Mouse (Mus musculus) MEL (cell line): ENCODE results near the gene Zzz3. TPM values are rescaled to one million over a fixed set of nuclear protein-coding genes. Genes with fewer than 3 reads are reported as not detected.

ENCODE experiments used
- DNase-seq: peaks from one replicate; pipeline ENCODE4 v3.0.0; 2011; ENCODE audit warnings: low read depth, low spot score
- H3K27ac ChIP-seq: 2 replicates; pipeline ENCODE4 v1.5.1; 2012; ENCODE audit warnings: low read depth, mild to moderate bottlenecking, control low read depth, low read length, moderate library complexity; ENCODE audit not compliant: control insufficient read depth
- H3K27me3 ChIP-seq, 2 experiments: fragments of 150-350 bp in 1 of 2; sonication (generic) in 1 of 2; 2 replicates each; pipeline ENCODE4 v1.6.1; 2012; ENCODE audit warnings: low read length in 2 of 2, mild to moderate bottlenecking in 2 of 2, improper control_type of control experiment in 1 of 2, moderate library complexity in 1 of 2; ENCODE audit not compliant: insufficient read depth in 2 of 2, control insufficient read depth in 1 of 2
- H3K36me3 ChIP-seq, 2 experiments: 2 replicates each; pipeline ENCODE4 v1.6.1; 2012 to 2014; ENCODE audit warnings: low read length in 2 of 2, improper control_type of control experiment in 1 of 2, inconsistent platforms in 1 of 2, mild to moderate bottlenecking in 1 of 2; ENCODE audit not compliant: insufficient read depth in 2 of 2, control insufficient read depth in 1 of 2
- H3K4me1 ChIP-seq, 2 experiments: fragments of 150-350 bp in 1 of 2; sonication (generic) in 1 of 2; 2 replicates each; pipeline ENCODE4 v1.6.1; 2012; ENCODE audit warnings: low read length in 2 of 2, improper control_type of control experiment in 1 of 2, mild to moderate bottlenecking in 1 of 2; ENCODE audit not compliant: insufficient read depth in 2 of 2, control insufficient read depth in 1 of 2
- H3K4me3 ChIP-seq, 2 experiments: fragments of 150-350 bp in 1 of 2; sonication (generic) in 1 of 2; 2 replicates each; pipeline ENCODE4 v1.5.1; 2012; ENCODE audit warnings: low read depth in 2 of 2, low read length in 2 of 2, mild to moderate bottlenecking in 2 of 2, moderate library complexity in 2 of 2, control low read depth in 1 of 2, improper control_type of control experiment in 1 of 2; ENCODE audit not compliant: control insufficient read depth in 1 of 2, insufficient read depth in 1 of 2
- H3K79me2 ChIP-seq: 2 replicates; pipeline ENCODE4 v1.6.1; 2012; ENCODE audit warnings: mild to moderate bottlenecking, low read length, moderate library complexity; ENCODE audit not compliant: control insufficient read depth, poor library complexity, insufficient read depth
- H3K9ac ChIP-seq: 2 replicates; pipeline ENCODE4 v1.6.1; 2012; ENCODE audit warnings: low read depth, mild to moderate bottlenecking, control low read depth, low read length, moderate library complexity; ENCODE audit not compliant: control insufficient read depth, poor library complexity, severe bottlenecking
- H3K9me3 ChIP-seq: fragments of 150-350 bp; sonication (generic); replicated peaks from 2 replicates; pipeline ENCODE4 v1.6.1; 2012; ENCODE audit warnings: mild to moderate bottlenecking, low read length, improper control_type of control experiment, moderate library complexity; ENCODE audit not compliant: insufficient read depth
- CHD2 ChIP-seq: IDR thresholded peaks from 2 replicates; pipeline ENCODE4 v1.6.1; 2011; ENCODE audit warnings: low read length, improper control_type of control experiment
- CTCF ChIP-seq, 3 experiments: IDR thresholded peaks in 2 of 3; conservative IDR thresholded peaks in 1 of 3; 2 replicates each; pipeline ENCODE4 v1.5.1; 2011 to 2012; ENCODE audit warnings: low read length in 3 of 3, low read depth in 2 of 3, mild to moderate bottlenecking in 2 of 3, improper control_type of control experiment in 1 of 3, inconsistent platforms in 1 of 3, mixed read lengths in 1 of 3, moderate library complexity in 1 of 3; ENCODE audit not compliant: control insufficient read depth in 1 of 3, insufficient read depth in 1 of 3, poor library complexity in 1 of 3, severe bottlenecking in 1 of 3
- E2F4 ChIP-seq: IDR thresholded peaks from 2 replicates; pipeline ENCODE4 v1.6.1; 2011; ENCODE audit warnings: low read depth, low read length, improper control_type of control experiment, borderline replicate concordance
- ELF1 ChIP-seq: IDR thresholded peaks from 2 replicates; pipeline ENCODE4 v1.6.1; 2014; ENCODE audit warnings: low read depth, mild to moderate bottlenecking, inconsistent platforms, low read length, improper control_type of control experiment, moderate library complexity
- EP300 ChIP-seq, 2 experiments: IDR thresholded peaks; 2 replicates each; pipeline ENCODE4 v1.6.1; 2011; ENCODE audit warnings: improper control_type of control experiment in 2 of 2, low read length in 2 of 2, low read depth in 1 of 2, mild to moderate bottlenecking in 1 of 2
- ETS1 ChIP-seq: IDR thresholded peaks from 2 replicates; pipeline ENCODE4 v1.6.1; 2012; ENCODE audit warnings: low read depth, mild to moderate bottlenecking, inconsistent platforms, low read length, improper control_type of control experiment, moderate library complexity
- GABPA ChIP-seq: IDR thresholded peaks from 2 replicates; pipeline ENCODE4 v1.6.1; 2012; ENCODE audit warnings: low read depth, mild to moderate bottlenecking, inconsistent platforms, low read length, improper control_type of control experiment, moderate library complexity
- GATA1 ChIP-seq: IDR thresholded peaks from 2 replicates; pipeline ENCODE4 v1.6.1; 2011; ENCODE audit warnings: low read depth, low read length, improper control_type of control experiment
- HCFC1 ChIP-seq: IDR thresholded peaks from 2 replicates; pipeline ENCODE4 v1.6.1; 2012; ENCODE audit warnings: low read depth, mild to moderate bottlenecking, inconsistent platforms, low read length, improper control_type of control experiment, moderate library complexity
- MAX ChIP-seq: IDR thresholded peaks from 2 replicates; pipeline ENCODE4 v1.6.1; 2011; ENCODE audit warnings: low read length, improper control_type of control experiment
- MXI1 ChIP-seq: IDR thresholded peaks from 2 replicates; pipeline ENCODE4 v1.6.1; 2011; ENCODE audit warnings: mild to moderate bottlenecking, low read depth, low read length, improper control_type of control experiment
- MYC ChIP-seq: IDR thresholded peaks from 2 replicates; pipeline ENCODE4 v1.6.1; 2011; ENCODE audit warnings: low read depth, mild to moderate bottlenecking, low read length, improper control_type of control experiment, moderate library complexity
- NELFE ChIP-seq: IDR thresholded peaks from 2 replicates; pipeline ENCODE4 v1.6.1; 2011; ENCODE audit warnings: low read depth, low read length, improper control_type of control experiment
- NRF1 ChIP-seq: IDR thresholded peaks from 2 replicates; pipeline ENCODE4 v1.6.1; 2014; ENCODE audit warnings: low read depth, mild to moderate bottlenecking, inconsistent platforms, low read length, improper control_type of control experiment, moderate library complexity; ENCODE audit not compliant: poor library complexity, insufficient read depth, severe bottlenecking
- POLR2AphosphoS2 ChIP-seq: IDR thresholded peaks from 2 replicates; pipeline ENCODE4 v1.6.1; 2011; ENCODE audit warnings: low read length, improper control_type of control experiment
- POLR2AphosphoS5 ChIP-seq: IDR thresholded peaks from 2 replicates; pipeline ENCODE4 v1.6.1; 2012; ENCODE audit warnings: low read depth, borderline replicate concordance, mild to moderate bottlenecking, inconsistent platforms, low read length, moderate library complexity, mixed read lengths
- RCOR1 ChIP-seq: IDR thresholded peaks from 2 replicates; pipeline ENCODE4 v1.6.1; 2012; ENCODE audit warnings: low read depth, mild to moderate bottlenecking, inconsistent platforms, low read length, improper control_type of control experiment
- TBP ChIP-seq: IDR thresholded peaks from 2 replicates; pipeline ENCODE4 v1.8.0; 2011; ENCODE audit warnings: low read depth, low read length, improper control_type of control experiment
- TCF12 ChIP-seq: IDR thresholded peaks from 2 replicates; pipeline ENCODE4 v1.6.1; 2014; ENCODE audit warnings: low read depth, mild to moderate bottlenecking, inconsistent platforms, low read length, improper control_type of control experiment, moderate library complexity
- USF1 ChIP-seq: IDR thresholded peaks from 2 replicates; pipeline ENCODE4 v1.6.1; 2014; ENCODE audit warnings: low read depth, mild to moderate bottlenecking, inconsistent platforms, low read length, improper control_type of control experiment, moderate library complexity
- USF2 ChIP-seq, 2 experiments: IDR thresholded peaks; 2 replicates each; pipeline ENCODE4 v1.6.1; 2011 to 2012; ENCODE audit warnings: improper control_type of control experiment in 2 of 2, low read length in 2 of 2, borderline replicate concordance in 1 of 2, inconsistent platforms in 1 of 2, low read depth in 1 of 2, mild to moderate bottlenecking in 1 of 2; ENCODE audit not compliant: insufficient read depth in 1 of 2
- ZC3H11A ChIP-seq: IDR thresholded peaks from 2 replicates; pipeline ENCODE4 v1.6.1; 2012; ENCODE audit warnings: low read depth, mild to moderate bottlenecking, inconsistent platforms, low read length, improper control_type of control experiment
- ZKSCAN1 ChIP-seq: IDR thresholded peaks from 2 replicates; pipeline ENCODE4 v1.6.1; 2012; ENCODE audit warnings: low read depth, mild to moderate bottlenecking, inconsistent platforms, low read length, improper control_type of control experiment, moderate library complexity
- ZMIZ1 ChIP-seq: IDR thresholded peaks from 2 replicates; pipeline ENCODE4 v1.6.1; 2012; ENCODE audit warnings: low read depth, mild to moderate bottlenecking, inconsistent platforms, low read length, improper control_type of control experiment, moderate library complexity
- polyA plus RNA-seq, 2 experiments: library from polyadenylated mRNA; stranded (reverse) in 1 of 2; unstranded in 1 of 2; fragments of >175 nt in 1 of 2; fragments of >200 nt in 1 of 2; gene quantifications; 2 replicates each; pipeline versions ENCODE4 v1.2.1 to v1.2.4; 2012; ENCODE audit warnings: low replicate concordance in 2 of 2, low read depth in 1 of 2; ENCODE audit not compliant: insufficient read length in 2 of 2, insufficient read depth in 1 of 2, missing spikeins in 1 of 2
- total RNA-seq: library from RNA; depleted of rRNA; stranded (reverse); fragments of 300-350 nt; gene quantifications from 2 replicates; pipeline ENCODE4 v1.2.3, GENCODE M21; 2012

Zzz3 gene
- total and polyA plus RNA-seq, 3 experiments: 46.1 to 507 (median 53.7) TPM

DNA sequence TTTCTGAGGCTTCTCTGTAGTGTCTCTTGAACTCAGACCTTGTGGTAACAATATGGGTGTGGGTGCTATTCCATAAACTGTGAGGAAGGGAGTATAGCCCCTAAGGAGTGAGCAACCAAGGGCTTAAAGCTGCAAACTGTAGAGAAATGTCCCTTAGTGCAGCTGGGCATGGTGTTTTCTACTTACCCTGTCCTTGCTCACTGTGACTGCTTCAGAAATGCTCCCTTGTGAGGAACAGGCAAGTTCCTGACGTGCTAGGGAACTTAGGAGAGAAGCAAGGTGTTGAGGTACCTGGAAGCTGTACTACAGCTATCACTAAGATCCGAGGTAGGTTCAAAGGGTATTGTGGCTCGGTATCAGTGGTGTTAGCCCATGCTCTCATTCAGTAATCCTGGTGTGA, 44.8 kb upstream of the Zzz3 start:
- Histone ChIP-seq H3K9ac (no peak overlapping the region), H3K4me1 (peaks cover 6 to 9% of the 10 kb centered on the region in 2 experiments), H3K4me3 (no peak overlapping the region), H3K79me2 (peaks cover 61% of the 10 kb centered on the region), H3K27ac (no peak overlapping the region), H3K27me3 (no peaks in the 10 kb centered on the region), H3K9me3 (no peaks in the 10 kb centered on the region), H3K36me3 (peaks cover 2 to 9% of the 10 kb centered on the region in 2 experiments; a peak in 3 of 4 replicates)
- TF ChIP-seq CTCF (IDR thresholded peaks at IDR 0.05 in 2 of 3, conservative IDR thresholded peaks at IDR 0.05 in 1 of 3; ENCODE audit: control insufficient read depth in 1 of 3, insufficient read depth in 1 of 3, low read depth in 2 of 3, low read length in 3 of 3, poor library complexity in 1 of 3, severe bottlenecking in 1 of 3) (no peak), ELF1 (no peak), CHD2 (no peak), USF1 (no peak), MAX (no peak), POLR2AphosphoS2 (no peak), ZKSCAN1 (no peak), GATA1 (no peak), TCF12 (no peak), ZC3H11A (no peak), HCFC1 (no peak), ZMIZ1 (no peak), GABPA (no peak), EP300 (IDR thresholded peaks at IDR 0.05; ENCODE audit: low read depth in 1 of 2, low read length in 2 of 2) (no peak), TBP (no peak), MXI1 (no peak), POLR2AphosphoS5 (no peak), ETS1 (no peak)
- no peak for DNase-seq

- Histone ChIP-seq H3K27ac (no peak overlapping the region), H3K4me3 (no peak overlapping the region), H3K4me1 (peaks cover 7 to 9% of the 10 kb centered on the region in 2 experiments), H3K9me3 (no peaks in the 10 kb centered on the region), H3K27me3 (no peaks in the 10 kb centered on the region), H3K36me3 (peaks cover 2 to 9% of the 10 kb centered on the region in 2 experiments; a peak in 3 of 4 replicates), H3K9ac (no peak overlapping the region), H3K79me2 (peaks cover 63% of the 10 kb centered on the region)
- TF ChIP-seq MAX (no peak), ETS1 (no peak), MYC (no peak), GABPA (no peak), RCOR1 (no peak), GATA1 (no peak), ELF1 (no peak), NRF1 (no peak), POLR2AphosphoS2 (no peak), NELFE (no peak), MXI1 (no peak), ZC3H11A (no peak), USF2 (IDR thresholded peaks at IDR 0.05; ENCODE audit: borderline replicate concordance in 1 of 2, insufficient read depth in 1 of 2, low read depth in 1 of 2, low read length in 2 of 2) (no peak), E2F4 (no peak)
- no peak for DNase-seq
Observed at GRCm38 (mm10) chr3:152350966-152351365, 44.3 kb upstream of the Zzz3 start.
